Mouse (Mus musculus) myocyte (in vitro differentiated cells): ENCODE measurements around the gene Tecrl.

Experiments
- CEBPB ChIP-seq: IDR thresholded peaks from 2 replicates; pipeline ENCODE4 v1.6.1; 2011; ENCODE audit warnings: mild to moderate bottlenecking, moderate library complexity; ENCODE audit not compliant: poor library complexity, insufficient read depth, severe bottlenecking
- E2F4 ChIP-seq: IDR thresholded peaks from one replicate; pipeline ENCODE4 v1.6.1; 2011; ENCODE audit warnings: mild to moderate bottlenecking, control low read depth, moderate library complexity; ENCODE audit not compliant: insufficient read depth
- MAX ChIP-seq: IDR thresholded peaks from one replicate; pipeline ENCODE4 v1.6.1; 2011; ENCODE audit warnings: low read depth, mild to moderate bottlenecking, control low read depth
- MYOD1 ChIP-seq, 3 experiments: IDR thresholded peaks; one replicate each; pipeline ENCODE4 v1.6.1; 2011; ENCODE audit warnings: control low read depth in 2 of 3, low read depth in 2 of 3, mild to moderate bottlenecking in 2 of 3, moderate library complexity in 1 of 3; ENCODE audit not compliant: insufficient read length in 2 of 3, control insufficient read depth in 1 of 3
- MYOG ChIP-seq, 3 experiments: IDR thresholded peaks; one replicate each; pipeline ENCODE4 v1.6.1; 2011; ENCODE audit warnings: control low read depth in 2 of 3, low read depth in 2 of 3, mild to moderate bottlenecking in 2 of 3; ENCODE audit not compliant: insufficient read length in 2 of 3, control insufficient read depth in 1 of 3, insufficient read depth in 1 of 3
- POLR2A ChIP-seq: IDR thresholded peaks from one replicate; pipeline ENCODE4 v1.6.1; 2011; ENCODE audit warnings: low read depth, mild to moderate bottlenecking, control low read depth, moderate library complexity; ENCODE audit not compliant: insufficient read length
- POLR2AphosphoS2 ChIP-seq: IDR thresholded peaks from one replicate; pipeline ENCODE4 v1.6.1; 2011; ENCODE audit warnings: low read depth, control low read depth; ENCODE audit not compliant: insufficient read length
- REST ChIP-seq: IDR thresholded peaks from one replicate; pipeline ENCODE4 v1.6.1; 2011; ENCODE audit warnings: mild to moderate bottlenecking, control low read depth, moderate library complexity; ENCODE audit not compliant: insufficient read depth, insufficient read length
- TCF12 ChIP-seq: IDR thresholded peaks from one replicate; pipeline ENCODE4 v1.6.1; 2011; ENCODE audit warnings: mild to moderate bottlenecking, control low read depth; ENCODE audit not compliant: poor library complexity, insufficient read depth, severe bottlenecking
- TCF3 ChIP-seq: IDR thresholded peaks from one replicate; pipeline ENCODE4 v1.6.1; 2011; ENCODE audit warnings: low read depth, control low read depth; ENCODE audit not compliant: insufficient read length
- USF1 ChIP-seq: IDR thresholded peaks from one replicate; pipeline ENCODE4 v1.6.1; 2011; ENCODE audit warnings: low read depth, mild to moderate bottlenecking, control low read depth, moderate library complexity

GRCm38 (mm10) chr5:83354846-83355561 lies at the start of gene Tecrl:
- TF ChIP-seq TCF12, result no peak
- TF ChIP-seq POLR2A, result no peak
- no peak for TF ChIP-seq CEBPB
- TF ChIP-seq MYOD1 (IDR thresholded peaks at IDR 0.05; ENCODE audit: control insufficient read depth in 1 of 3, insufficient read length in 2 of 3, low read depth in 2 of 3), result no peak
- TF ChIP-seq MAX, result no peak
- TF ChIP-seq POLR2AphosphoS2, result no peak
- TF ChIP-seq E2F4, result no peak
- no peak for TF ChIP-seq MYOG (IDR thresholded peaks at IDR 0.05; ENCODE audit: control insufficient read depth in 1 of 3, insufficient read depth in 1 of 3, insufficient read length in 2 of 3, low read depth in 2 of 3)
- no peak for TF ChIP-seq USF1
- TF ChIP-seq REST, result no peak
- no peak for TF ChIP-seq TCF3
